Comparison of ENCODE assay signal across 8 mouse cellular contexts in genomic region chr12:108793453-108793941, GRCm38 (mm10). TPM values are rescaled to one million over a fixed set of nuclear protein-coding genes. Genes with fewer than 3 reads are reported as not detected.
DNase-seq lines count a peak whose midpoint lies in the region; ATAC-seq lines count a peak whose summit lies in the region.

No protein-coding gene starts in this region.

- H3K4me3 ChIP-seq in erythroblast, embryonic 14.5 days (replicated peaks) = peak overlapping the region; percentile 99
- peak overlapping the region; percentile 100 for H3K4me3 ChIP-seq in kidney, embryonic 14.5 days (ENCODE audit: low read length)
- peak overlapping the region; percentile 99 for H3K4me3 ChIP-seq in liver, embryonic 13.5 days (replicated peaks)

- intact Hi-C loops in gastrocnemius, postnatal 14 days (cut with DNase I; ENCODE audit: low total_unique reads) = loop anchor here (5.0 kb wide), 1 partner anchor 99 kb away; the partner anchor contains the start of genes Wars and Wdr25

- H3K27me3 ChIP-seq in erythroblast, embryonic 14.5 days (ENCODE audit: control insufficient read depth) = no peaks in the 10 kb centered on the region
- H3K27me3 ChIP-seq in kidney, embryonic 14.5 days (ENCODE audit: control insufficient read depth, insufficient read depth, low read length) = no peaks in the 10 kb centered on the region
- H3K27me3 ChIP-seq in liver, embryonic 13.5 days = no peaks in the 10 kb centered on the region

- under 1% methylated on average over 28 of the region's 71 CpGs for WGBS in kidney, embryonic 14.5 days
- WGBS in liver, embryonic 13.5 days (ENCODE audit: insufficient replicate concordance) = 0% methylated on average over 54 of the region's 71 CpGs

- H3K27ac ChIP-seq in kidney, embryonic 14.5 days (ENCODE audit: low read depth, low read length) = peak overlapping the region; percentile 98
- H3K27ac ChIP-seq in liver, embryonic 13.5 days = peak overlapping the region; percentile 98

- peak; percentile 33 to 60 for DNase-seq in cerebellum, adult 18-20 months
- peak; percentile 41 for DNase-seq in gastrocnemius, postnatal 14 days
- peak; percentile 31 for DNase-seq in liver, embryonic 13.5 days
- peak; percentile 21 for DNase-seq in ovary, adult 18-20 months (ENCODE audit: low spot score)
- peak; percentile 43 to 72 for DNase-seq in thymus, postnatal 36 days

- peaks cover 30% of the 10 kb centered on the region for H3K36me3 ChIP-seq in erythroblast, embryonic 14.5 days (ENCODE audit: control insufficient read depth)
- no peaks in the 10 kb centered on the region for H3K36me3 ChIP-seq in kidney, embryonic 14.5 days (ENCODE audit: control insufficient read depth, insufficient read depth, low read length)
- peaks cover 11% of the 10 kb centered on the region for H3K36me3 ChIP-seq in liver, embryonic 13.5 days

- H3K4me2 ChIP-seq in kidney, embryonic 14.5 days (replicated peaks; ENCODE audit: low read depth, low read length) = peak overlapping the region; percentile 39
- peak overlapping the region; percentile 74 for H3K4me2 ChIP-seq in liver, embryonic 13.5 days

- no peak for ATAC-seq in erythroblast, adult 5-6 weeks (replicated peaks; ENCODE audit: low FRiP score, poor library complexity, severe bottlenecking)
- no peak for ATAC-seq in kidney, embryonic 14.5 days (ENCODE audit: low FRiP score, low TSS enrichment)
- ATAC-seq in liver, embryonic 13.5 days (ENCODE audit: low read depth) = no peak

- peaks cover 63% of the 10 kb centered on the region for H3K4me1 ChIP-seq in erythroblast, embryonic 14.5 days (ENCODE audit: control insufficient read depth)
- H3K4me1 ChIP-seq in kidney, embryonic 14.5 days (ENCODE audit: control insufficient read depth, insufficient read depth, low read length) = peaks cover 17% of the 10 kb centered on the region
- H3K4me1 ChIP-seq in liver, embryonic 13.5 days (replicated peaks) = peaks cover 56% of the 10 kb centered on the region

- H3K9me3 ChIP-seq in erythroblast, embryonic 14.5 days (ENCODE audit: control insufficient read depth, low read length) = no peaks in the 10 kb centered on the region
- H3K9me3 ChIP-seq in kidney, embryonic 14.5 days (ENCODE audit: control insufficient read depth, low read length) = no peaks in the 10 kb centered on the region
- no peaks in the 10 kb centered on the region for H3K9me3 ChIP-seq in liver, embryonic 13.5 days (replicated peaks)

- peak overlapping the region; percentile 97 for H3K9ac ChIP-seq in kidney, embryonic 14.5 days (ENCODE audit: low read depth, low read length)
- peak overlapping the region; percentile 98 for H3K9ac ChIP-seq in liver, embryonic 13.5 days

RNA-seq across cellular contexts. Expression of gene Yy1, which starts 0.7 kb away (rescaled TPM):
- 3.0 and 3.3 TPM in 2 replicates for polyA plus RNA-seq in erythroblast, embryonic 14.5 days (2012)
- total RNA-seq in erythroblast, adult 5-6 weeks (2015; ENCODE audit: low replicate concordance) = 15.8 and 29.5 TPM in 2 replicates
- total RNA-seq in erythroblast, adult 5-6 weeks (2017; ENCODE audit: low replicate concordance) = 31.0 and 43.9 TPM in 2 replicates
- total RNA-seq in gastrocnemius, postnatal 14 days (2021) = 10 to 100 TPM; 24.2 to 24.8 TPM
- polyA plus RNA-seq in kidney, embryonic 14.5 days (2014; fragmentation: Nextera tagmentation; extraction: Ambion mirVana) = 23.2 and 24.2 TPM in 2 replicates
- 7.7 and 10.6 TPM in 2 replicates for polyA plus RNA-seq in liver, embryonic 13.5 days (2015; fragmentation: Nextera tagmentation; extraction: Ambion mirVana)

RNA-seq across cellular contexts. Expression of gene Slc25a29, which starts 42.2 kb away (rescaled TPM):
- polyA plus RNA-seq in erythroblast, embryonic 14.5 days (2012) = 0.02 TPM in 1 of 2 replicates, not detected in the other
- 0.84 and 1.7 TPM in 2 replicates for total RNA-seq in erythroblast, adult 5-6 weeks (2015; ENCODE audit: low replicate concordance)
- total RNA-seq in erythroblast, adult 5-6 weeks (2017; ENCODE audit: low replicate concordance) = not detected in 2 replicates
- 1 to 10 TPM; 4.5 to 5.3 TPM for total RNA-seq in gastrocnemius, postnatal 14 days (2021)
- polyA plus RNA-seq in kidney, embryonic 14.5 days (2014; fragmentation: Nextera tagmentation; extraction: Ambion mirVana) = 7.5 and 9.0 TPM in 2 replicates
- polyA plus RNA-seq in liver, embryonic 13.5 days (2015; fragmentation: Nextera tagmentation; extraction: Ambion mirVana) = 0.98 and 1.0 TPM in 2 replicates

RNA-seq across cellular contexts. Expression of gene Slc25a47, which starts 42.3 kb away (rescaled TPM):
- 0.19 and 0.22 TPM in 2 replicates for polyA plus RNA-seq in erythroblast, embryonic 14.5 days (2012)
- 9.0 TPM in 1 of 2 replicates, not detected in the other for total RNA-seq in erythroblast, adult 5-6 weeks (2015; ENCODE audit: low replicate concordance)
- total RNA-seq in erythroblast, adult 5-6 weeks (2017; ENCODE audit: low replicate concordance) = 2.0 and 2.8 TPM in 2 replicates
- total RNA-seq in gastrocnemius, postnatal 14 days (2021) = 1 to 10 TPM; 4.5 to 6.0 TPM
- polyA plus RNA-seq in kidney, embryonic 14.5 days (2014; fragmentation: Nextera tagmentation; extraction: Ambion mirVana) = 7.6 and 9.0 TPM in 2 replicates
- 2.0 and 2.5 TPM in 2 replicates for polyA plus RNA-seq in liver, embryonic 13.5 days (2015; fragmentation: Nextera tagmentation; extraction: Ambion mirVana)
